Mouse (Mus musculus) embryonic facial prominence, embryonic 13.5 days (tissue): Measurements from ENCODE around the gene Hilpda. TPM values are rescaled to one million over a fixed set of nuclear protein-coding genes. Genes with fewer than 3 reads are reported as not detected.

Experiments used
- ATAC-seq: fragments of 200-750 bp; cut with Nextera tagmentation; 2 replicates; pipeline ENCODE4 v1.8.0; 2017; ENCODE audit warnings: low read depth; ENCODE audit not compliant: insufficient number of reproducible peaks, insufficient read depth, low FRiP score, low TSS enrichment
- H3K27ac ChIP-seq: fragments of 300-500 bp; sonication (generic); 2 replicates; pipeline ENCODE4 v1.5.1; 2015; ENCODE audit warnings: moderate library complexity, mild to moderate bottlenecking, inconsistent platforms
- H3K27me3 ChIP-seq: fragments of 300-500 bp; sonication (generic); 2 replicates; pipeline ENCODE4 v1.6.1; 2015; ENCODE audit warnings: mild to moderate bottlenecking, inconsistent platforms
- H3K36me3 ChIP-seq: fragments of 300-500 bp; sonication (generic); 2 replicates; pipeline ENCODE4 v1.6.1; 2015; ENCODE audit warnings: mild to moderate bottlenecking, inconsistent platforms
- H3K4me1 ChIP-seq: fragments of 300-500 bp; sonication (generic); 2 replicates; pipeline ENCODE4 v1.6.1; 2015; ENCODE audit warnings: inconsistent platforms
- H3K4me2 ChIP-seq: fragments of 300-500 bp; sonication (generic); 2 replicates; pipeline ENCODE4 v1.6.1; 2015; ENCODE audit warnings: moderate library complexity, mild to moderate bottlenecking, inconsistent platforms
- H3K4me3 ChIP-seq: fragments of 300-500 bp; sonication (generic); 2 replicates; pipeline ENCODE4 v1.5.1; 2015; ENCODE audit warnings: mild to moderate bottlenecking, inconsistent platforms
- H3K9ac ChIP-seq: fragments of 300-500 bp; sonication (generic); 2 replicates; pipeline ENCODE4 v1.6.1; 2015; ENCODE audit warnings: mild to moderate bottlenecking, inconsistent platforms
- H3K9me3 ChIP-seq: fragments of 300-500 bp; sonication (generic); 2 replicates; pipeline ENCODE4 v1.6.1; 2016; ENCODE audit warnings: inconsistent platforms
- WGBS: fragments of 180-500 bp; shearing (Covaris S2); methylation state at CpG from one replicate; pipeline ENCODE4 v1.1.7; 2015; ENCODE audit warnings: mixed read lengths; 5-methylcytosine and 5-hydroxymethylcytosine counted together
- polyA plus RNA-seq: library from polyadenylated mRNA; unstranded; fragments of >200 nt; fragmentation: Nextera tagmentation; extraction: Ambion mirVana; gene quantifications from 2 replicates; pipeline ENCODE4 v1.2.1, GENCODE M21; 2015

Gene Hilpda
- polyA plus RNA-seq, 1 experiment from 2014 or later: 45.7 TPM

DNA sequence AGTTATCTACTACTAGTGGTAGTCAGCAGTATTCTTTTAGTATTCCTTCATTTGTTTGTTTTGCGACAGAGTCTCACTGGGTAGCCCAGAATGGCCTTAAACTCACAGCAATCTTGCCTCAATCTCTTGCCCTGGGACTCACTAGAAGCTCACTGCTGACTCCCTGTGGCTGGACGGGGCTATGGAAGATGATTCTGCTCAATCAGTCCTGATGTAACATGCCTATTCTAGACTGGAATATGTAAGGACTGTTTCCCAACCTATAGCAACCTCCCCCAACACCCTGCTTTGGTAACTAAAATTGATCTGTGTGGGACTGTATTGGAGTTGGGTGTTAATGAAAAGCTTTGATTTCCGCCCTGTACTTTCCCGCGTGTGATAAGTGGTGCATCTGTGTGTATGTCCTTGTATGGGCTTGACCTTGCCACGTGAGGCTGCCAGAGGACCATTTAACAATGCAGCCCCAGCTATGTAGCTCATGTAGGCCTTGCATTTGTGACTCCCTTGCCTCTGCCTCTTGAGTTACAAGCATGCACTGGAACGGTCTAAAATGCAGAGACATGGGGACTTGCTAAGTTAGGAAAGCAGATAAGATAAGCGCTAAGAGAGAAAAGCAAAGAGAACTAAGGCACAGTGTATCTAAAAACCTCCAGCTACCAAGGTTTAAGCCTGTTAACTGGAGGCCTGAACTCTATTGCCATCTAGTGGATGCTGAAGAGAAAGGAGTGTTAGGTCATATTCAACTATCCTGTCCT, 6.4 kb downstream of the Hilpda start:
- Histone ChIP-seq H3K4me1 (peaks cover 6% of the 10 kb centered on the region; the same call in 1 of the 2 replicates), H3K9me3 (no peaks in the 10 kb centered on the region), H3K9ac (no peak overlapping the region), H3K36me3 (peaks cover 15% of the 10 kb centered on the region), H3K4me3 (no peak overlapping the region), H3K27me3 (no peaks in the 10 kb centered on the region), H3K4me2 (no peak overlapping the region), H3K27ac (no peak overlapping the region)
- 30% methylated on average over 8 of the region's 8 CpGs for WGBS
- 0 out of 2 replicates have a peak, but pooled peaks have one; percentile 15 for ATAC-seq

DNA sequence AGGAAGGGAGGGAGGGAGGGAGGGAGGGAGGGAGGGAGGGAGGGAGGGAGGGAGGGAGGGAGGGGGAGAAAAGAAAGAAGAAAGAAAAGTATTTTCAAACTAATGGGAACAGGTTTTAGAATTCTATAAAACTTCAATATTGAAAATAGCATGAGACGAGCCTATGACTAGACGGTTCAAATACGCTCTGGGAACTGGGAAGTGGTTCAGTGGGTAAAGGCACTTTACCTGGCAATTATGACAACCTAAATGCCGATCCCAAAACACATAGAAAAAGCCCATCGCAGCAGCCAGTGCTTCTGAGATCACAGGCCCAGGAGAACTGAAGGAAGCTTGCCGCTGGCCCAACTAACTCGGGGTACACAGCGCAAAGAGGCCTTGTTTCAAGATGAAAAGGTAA, 7.0 kb downstream of the Hilpda start, which contains the start of gene Fam71f2:
Gene Fam71f2 (plus strand): TSS at position 301 of the 400 bp plus-strand sequence.
- H3K4me2 ChIP-seq: no peak within 1 kb of the TSS
- H3K4me1 ChIP-seq: no peaks in the 10 kb centered on the region
- H3K9ac ChIP-seq: no peak within 1 kb of the TSS
- peaks cover 14% of the 10 kb centered on the region for H3K36me3 ChIP-seq
- no peak for ATAC-seq
- H3K4me3 ChIP-seq: no peak within 1 kb of the TSS
- no peaks in the 10 kb centered on the region for H3K9me3 ChIP-seq
- 86% methylated on average over 8 of the region's 8 CpGs for WGBS
- no peaks in the 10 kb centered on the region for H3K27me3 ChIP-seq
- H3K27ac ChIP-seq: no peak within 1 kb of the TSS

DNA sequence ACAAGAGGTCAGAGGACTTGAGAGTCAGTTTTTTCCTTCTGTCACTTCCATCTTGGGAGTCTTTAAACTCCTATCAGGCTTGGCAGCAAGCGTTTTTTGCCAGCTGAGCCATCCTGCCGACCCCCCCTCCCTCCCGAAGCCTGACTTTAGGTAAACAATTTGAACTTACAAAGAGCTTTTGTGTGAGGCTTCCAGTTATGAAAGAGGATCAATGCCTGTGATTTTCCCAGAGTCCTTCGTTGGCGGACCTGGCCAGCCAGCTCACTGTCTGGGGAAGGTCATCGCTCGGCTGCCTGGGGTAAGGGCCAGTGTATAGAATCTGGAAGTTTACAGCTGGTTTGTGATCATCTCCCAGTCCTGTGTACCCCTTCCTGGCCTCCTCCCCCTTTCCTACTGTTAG, 8.4 kb downstream of the Hilpda start:
- Histone ChIP-seq H3K27me3 (no peaks in the 10 kb centered on the region), H3K4me2 (no peak overlapping the region), H3K27ac (no peak overlapping the region), H3K9me3 (no peaks in the 10 kb centered on the region), H3K36me3 (0 out of 2 replicates have a peak, but pooled peaks cover under 1% of the 10 kb centered on the region), H3K4me1 (no peaks in the 10 kb centered on the region), H3K9ac (no peak overlapping the region), H3K4me3 (no peak overlapping the region)
- ATAC-seq: no peak
- 32% methylated on average over 7 of the region's 7 CpGs for WGBS

DNA sequence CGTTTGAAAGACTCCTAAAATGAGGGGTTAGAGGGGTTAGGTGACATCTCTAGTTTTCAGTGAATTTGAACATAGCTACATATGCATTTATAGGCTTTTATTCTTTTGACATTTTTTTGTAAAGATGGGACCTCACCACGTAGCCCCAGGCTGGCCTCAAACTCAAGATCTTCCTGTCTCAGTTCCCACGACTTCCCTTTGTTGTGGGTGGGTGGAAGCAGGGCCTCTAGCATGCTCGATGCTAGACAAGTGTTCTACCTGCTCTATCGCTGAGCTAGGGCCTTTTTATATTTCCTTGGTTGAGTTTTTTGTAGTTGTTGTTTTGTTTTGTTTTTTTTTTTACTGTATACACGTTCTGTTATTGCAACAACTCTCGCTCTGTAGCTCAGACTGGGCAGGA, 14.6 kb downstream of the Hilpda start:
- no peaks in the 10 kb centered on the region for H3K36me3 ChIP-seq
- no peak overlapping the region for H3K4me3 ChIP-seq
- H3K4me1 ChIP-seq: no peaks in the 10 kb centered on the region
- no peak overlapping the region for H3K27ac ChIP-seq
- 69% methylated on average over 7 of the region's 7 CpGs for WGBS
- H3K9ac ChIP-seq: no peak overlapping the region
- ATAC-seq: no peak
- peaks cover 3% of the 10 kb centered on the region for H3K27me3 ChIP-seq
- H3K4me2 ChIP-seq: no peak overlapping the region
- H3K9me3 ChIP-seq: no peaks in the 10 kb centered on the region

DNA sequence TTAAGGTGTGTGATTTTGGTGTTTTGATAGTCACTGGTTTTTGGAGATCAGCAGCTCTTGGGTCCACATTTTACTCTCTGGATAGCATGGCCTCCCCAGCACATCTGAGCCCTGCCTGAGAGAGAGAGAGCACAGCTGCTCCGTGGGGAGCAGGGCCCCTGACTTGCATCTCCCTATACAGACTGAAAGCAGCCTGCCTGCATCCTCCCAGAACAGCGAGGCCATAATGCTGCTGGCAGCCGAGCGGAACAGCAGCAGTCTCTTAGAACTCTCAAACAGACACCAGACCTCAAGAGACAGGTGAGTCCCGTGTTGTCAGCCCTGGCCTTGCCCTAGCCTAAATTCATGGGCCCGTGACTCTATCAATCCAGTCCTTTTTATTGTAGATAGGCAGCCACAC, 15.2 kb downstream of the Hilpda start:
- H3K27ac ChIP-seq: no peak overlapping the region
- H3K4me3 ChIP-seq: no peak overlapping the region
- H3K27me3 ChIP-seq: peaks cover 3% of the 10 kb centered on the region
- H3K4me1 ChIP-seq: no peaks in the 10 kb centered on the region
- WGBS: 31% methylated on average over 6 of the region's 6 CpGs
- H3K4me2 ChIP-seq: no peak overlapping the region
- peak overlapping the region; percentile 6; the same call in 1 of the 2 replicates for H3K9ac ChIP-seq
- no peak for ATAC-seq
- no peaks in the 10 kb centered on the region for H3K36me3 ChIP-seq
- H3K9me3 ChIP-seq: no peaks in the 10 kb centered on the region

DNA sequence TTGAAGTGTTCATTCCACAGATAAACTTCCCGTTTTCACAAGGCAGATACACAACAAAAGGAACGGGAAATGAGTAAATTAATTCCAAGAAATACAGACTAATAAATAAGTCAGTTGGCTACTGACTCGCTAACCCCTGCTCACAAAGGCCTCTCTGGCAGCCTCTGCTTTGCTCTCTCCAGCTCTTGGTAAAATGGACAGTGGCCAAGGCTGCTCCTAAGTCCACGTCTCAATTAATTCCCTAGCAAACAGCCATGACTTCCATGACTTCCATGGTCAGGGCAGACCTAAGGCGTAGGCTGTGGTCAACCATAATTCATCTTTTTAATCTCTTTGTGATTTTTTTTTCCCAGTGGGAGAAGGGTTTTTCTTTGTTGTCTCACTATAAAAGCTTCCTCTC, 15.7 kb downstream of the Hilpda start:
- 73% methylated on average over 5 of the region's 5 CpGs for WGBS
- Histone ChIP-seq H3K4me1 (no peaks in the 10 kb centered on the region), H3K9me3 (no peaks in the 10 kb centered on the region), H3K4me2 (no peak overlapping the region), H3K36me3 (no peaks in the 10 kb centered on the region), H3K4me3 (no peak overlapping the region), H3K27ac (no peak overlapping the region), H3K27me3 (peaks cover 3% of the 10 kb centered on the region), H3K9ac (no peak overlapping the region)
- ATAC-seq: no peak

DNA sequence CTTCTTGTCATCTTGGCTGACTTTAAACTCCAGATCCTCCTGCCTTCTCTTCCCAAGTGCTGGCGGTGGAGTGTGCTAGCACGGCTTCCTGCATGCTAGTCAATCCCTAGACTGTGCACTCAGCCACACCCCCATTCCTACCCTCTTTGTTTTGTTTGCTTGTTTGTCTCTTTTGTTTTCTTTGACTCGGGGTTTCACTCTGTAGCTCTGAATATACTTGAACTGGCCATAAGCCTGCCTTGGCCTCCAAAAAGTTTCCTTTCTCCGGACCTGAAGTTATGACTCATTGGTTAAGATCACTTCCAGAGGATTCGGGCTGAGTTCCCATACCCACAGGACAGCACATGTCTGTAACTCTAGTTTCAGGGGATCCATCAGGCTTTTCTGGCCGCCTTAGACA, 16.4 kb downstream of the Hilpda start:
- Histone ChIP-seq H3K36me3 (no peaks in the 10 kb centered on the region), H3K4me3 (no peak overlapping the region), H3K4me1 (no peaks in the 10 kb centered on the region), H3K4me2 (no peak overlapping the region), H3K27me3 (peaks cover 3% of the 10 kb centered on the region), H3K9ac (no peak overlapping the region), H3K27ac (no peak overlapping the region), H3K9me3 (no peaks in the 10 kb centered on the region)
- WGBS: 63% methylated on average over 6 of the region's 6 CpGs
- ATAC-seq: no peak

DNA sequence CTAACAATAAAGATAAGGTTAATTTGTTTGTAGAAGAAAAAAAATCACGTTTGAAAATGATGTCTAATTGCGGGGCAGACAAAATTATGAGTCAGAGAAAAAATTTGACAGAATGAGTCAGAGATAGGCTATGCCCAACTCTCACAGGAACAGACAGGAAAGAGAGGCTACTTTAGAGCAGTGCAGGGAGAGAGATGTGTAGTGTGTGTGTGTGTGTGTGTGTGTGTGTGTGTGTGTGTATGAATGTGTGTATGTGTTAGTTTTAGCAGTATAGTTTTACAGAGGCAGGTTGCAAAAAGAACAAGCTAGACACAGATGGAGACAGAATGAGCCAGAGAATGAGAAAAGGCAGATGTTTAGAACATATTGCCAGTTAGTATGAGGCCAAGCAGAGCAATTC, 26.8 kb downstream of the Hilpda start:
- ATAC-seq: no peak
- H3K36me3 ChIP-seq: no peaks in the 10 kb centered on the region
- no peaks in the 10 kb centered on the region for H3K27me3 ChIP-seq
- WGBS: 59% methylated on average over 2 of the region's 2 CpGs
- no peak overlapping the region for H3K9ac ChIP-seq
- no peak overlapping the region for H3K4me3 ChIP-seq
- no peak overlapping the region for H3K27ac ChIP-seq
- H3K9me3 ChIP-seq: no peaks in the 10 kb centered on the region
- no peak overlapping the region for H3K4me2 ChIP-seq
- 0 out of 2 replicates have a peak, but pooled peaks cover 11% of the 10 kb centered on the region for H3K4me1 ChIP-seq

DNA sequence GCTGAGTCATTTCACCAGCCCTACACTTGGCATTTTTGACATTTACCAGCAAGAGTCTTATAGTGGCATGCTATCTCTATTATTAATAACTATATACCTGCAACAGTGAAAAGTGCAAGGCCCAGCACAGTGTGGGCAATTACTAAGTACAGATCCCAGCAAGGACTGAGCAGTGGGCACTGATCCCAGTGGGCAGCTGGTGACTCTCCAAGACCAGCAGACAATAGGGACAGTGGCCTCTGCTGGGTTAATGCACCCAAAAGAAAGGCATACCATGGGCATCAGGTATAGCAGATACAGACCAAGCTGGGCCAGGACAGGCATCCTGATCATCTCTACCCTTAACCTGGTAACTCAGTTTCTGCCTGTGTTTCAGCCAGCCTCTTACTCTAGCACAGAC, 31.0 kb downstream of the Hilpda start:
- no peaks in the 10 kb centered on the region for H3K36me3 ChIP-seq
- peaks cover 2% of the 10 kb centered on the region; the same call in 1 of the 2 replicates for H3K9me3 ChIP-seq
- H3K4me1 ChIP-seq: 0 out of 2 replicates have a peak, but pooled peaks cover 11% of the 10 kb centered on the region
- H3K27me3 ChIP-seq: no peaks in the 10 kb centered on the region
- ATAC-seq: no peak
- H3K9ac ChIP-seq: no peak overlapping the region
- no peak overlapping the region for H3K27ac ChIP-seq
- no peak overlapping the region for H3K4me3 ChIP-seq
- H3K4me2 ChIP-seq: no peak overlapping the region

DNA sequence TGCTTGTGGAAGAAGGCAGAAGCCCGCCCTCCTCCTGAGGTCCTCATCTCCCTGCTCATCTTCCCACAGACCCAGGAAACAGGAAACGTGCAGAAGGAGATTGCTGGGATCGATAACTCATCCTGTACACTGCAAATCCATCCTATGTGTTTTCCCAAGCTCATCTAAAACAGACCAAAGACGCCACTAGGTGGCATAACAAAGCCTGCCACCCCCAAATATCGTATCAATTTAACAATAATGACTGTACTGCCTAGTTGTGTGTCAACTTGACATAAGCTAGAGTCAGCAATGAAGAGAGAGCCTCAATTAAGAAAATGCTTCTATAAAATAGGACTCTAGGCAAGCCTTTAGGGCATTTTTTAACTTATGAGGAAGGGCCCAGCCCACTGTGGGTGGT, 31.4 kb downstream of the Hilpda start:
- 49% methylated on average over 5 of the region's 5 CpGs for WGBS
- H3K9me3 ChIP-seq: peaks cover 2% of the 10 kb centered on the region; the same call in 1 of the 2 replicates

DNA sequence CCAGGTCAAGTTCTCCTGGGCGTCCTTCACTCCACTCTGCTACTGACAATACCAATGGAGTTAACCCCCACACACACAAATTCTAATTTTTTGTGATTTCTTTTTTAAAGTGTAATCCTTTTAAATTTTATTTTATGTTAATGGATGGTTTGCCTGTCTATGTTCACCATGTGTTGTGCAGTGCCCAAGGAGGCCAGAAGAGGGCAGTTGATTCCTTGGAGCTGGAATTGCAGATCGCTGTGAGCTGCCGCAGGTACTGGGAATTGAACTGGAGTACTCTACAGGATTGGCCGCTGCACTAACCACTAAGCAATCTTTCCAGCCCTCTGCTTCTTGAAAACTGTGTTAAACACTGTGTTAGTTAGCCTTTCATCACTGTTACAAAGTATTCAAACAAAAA, 33.2 kb downstream of the Hilpda start:
- Histone ChIP-seq H3K36me3 (no peaks in the 10 kb centered on the region), H3K9me3 (peaks cover 2% of the 10 kb centered on the region; the same call in 1 of the 2 replicates), H3K4me2 (no peak overlapping the region), H3K4me1 (0 out of 2 replicates have a peak, but pooled peaks cover 11% of the 10 kb centered on the region), H3K4me3 (no peak overlapping the region), H3K9ac (no peak overlapping the region), H3K27ac (no peak overlapping the region), H3K27me3 (no peaks in the 10 kb centered on the region)
- no peak for ATAC-seq
- WGBS: 89% methylated on average over 4 of the region's 4 CpGs

More for the DNA sequence above, 31.4 kb downstream of the Hilpda start:
- Histone ChIP-seq H3K4me2 (no peak overlapping the region), H3K9ac (no peak overlapping the region), H3K27ac (no peak overlapping the region), H3K36me3 (no peaks in the 10 kb centered on the region), H3K27me3 (no peaks in the 10 kb centered on the region), H3K4me3 (no peak overlapping the region), H3K4me1 (0 out of 2 replicates have a peak, but pooled peaks cover 11% of the 10 kb centered on the region)
- no peak for ATAC-seq
